In the genomic region with DNA sequence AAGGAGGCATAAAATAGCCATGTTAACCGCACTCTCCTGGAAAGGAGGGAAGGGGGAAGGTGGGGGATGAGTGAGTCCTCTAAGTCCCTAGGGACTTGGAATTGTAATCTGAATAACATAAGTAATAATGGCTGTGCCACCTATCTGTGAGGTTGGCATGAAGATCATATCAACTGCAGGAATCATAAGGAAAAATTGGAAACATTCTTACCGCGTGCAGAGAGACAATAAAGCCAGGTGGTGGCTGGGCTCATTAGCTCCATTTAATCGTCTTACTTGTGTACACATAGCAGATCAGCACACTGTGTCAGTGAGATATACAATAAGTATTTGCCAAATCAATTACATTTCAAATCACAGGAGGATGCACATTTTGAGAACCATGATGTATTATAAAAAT, we compare ENCODE assay signal across 18 mouse cellular contexts. TPM values are rescaled to one million over a fixed set of nuclear protein-coding genes. Genes with fewer than 3 reads are reported as not detected.
DNase-seq lines count a peak whose midpoint lies in the region; ATAC-seq and TF ChIP-seq lines count a peak whose summit lies in the region.
"Had no signal": no experiment of that assay in that cellular context is flagged by ENCODE, and none has a peak within 500 bp of the region (broad histone marks: within the 10 kb centered on the region; RNA-seq: fewer than 3 reads in every experiment).

No protein-coding gene starts in this region.

- H3K4me2 ChIP-seq in forebrain, embryonic 13.5 days = peak overlapping the region; percentile 53; the same call in 1 of the 2 replicates
- H3K4me2 ChIP-seq in midbrain, embryonic 11.5 days = no peak overlapping the region
- H3K4me2 ChIP-seq in neural tube, embryonic 14.5 days (ENCODE audit: low read depth, low read length) = no peak overlapping the region
- H3K4me2 ChIP-seq: liver, embryonic 15.5 days; stomach, embryonic 15.5 days had no signal

- H3K27ac ChIP-seq in forebrain, embryonic 13.5 days = peak overlapping the region; percentile 95
- H3K27ac ChIP-seq in hindbrain, embryonic 10.5 days = peak overlapping the region; percentile 81
- H3K27ac ChIP-seq in midbrain, embryonic 11.5 days (ENCODE audit: low read depth, low read length) = peak overlapping the region; percentile 81
- peak overlapping the region; percentile 72 for H3K27ac ChIP-seq in neural tube, embryonic 14.5 days (ENCODE audit: low read depth, low read length)
- H3K27ac ChIP-seq in left cerebral cortex, adult 2 months = no peak overlapping the region
- H3K27ac ChIP-seq: heart, adult 2 months; limb, embryonic 13.5 days; liver, embryonic 15.5 days; stomach, embryonic 15.5 days had no signal

- no peak overlapping the region for H3K4me3 ChIP-seq in forebrain, embryonic 13.5 days
- H3K4me3 ChIP-seq in hindbrain, embryonic 10.5 days = no peak overlapping the region
- no peak overlapping the region for H3K4me3 ChIP-seq in midbrain, embryonic 11.5 days (ENCODE audit: low read depth, low read length)
- H3K4me3 ChIP-seq in neural tube, embryonic 14.5 days (ENCODE audit: low read depth, low read length) = no peak overlapping the region
- H3K4me3 ChIP-seq in left cerebral cortex, adult 2 months = no peak overlapping the region
- H3K4me3 ChIP-seq: heart, adult 2 months; limb, embryonic 13.5 days; liver, embryonic 15.5 days; megakaryocyte, embryonic 14.5 days; stomach, embryonic 15.5 days had no signal

- no peaks in the 10 kb centered on the region for H3K9me3 ChIP-seq in forebrain, embryonic 13.5 days (replicated peaks)
- no peaks in the 10 kb centered on the region for H3K9me3 ChIP-seq in hindbrain, embryonic 10.5 days
- H3K9me3 ChIP-seq in midbrain, embryonic 11.5 days (ENCODE audit: control insufficient read depth, low read length) = no peaks in the 10 kb centered on the region
- no peaks in the 10 kb centered on the region for H3K9me3 ChIP-seq in neural tube, embryonic 14.5 days (ENCODE audit: control insufficient read depth, low read length)
- H3K9me3 ChIP-seq: limb, embryonic 13.5 days; liver, embryonic 15.5 days; megakaryocyte, embryonic 14.5 days; stomach, embryonic 15.5 days had no signal

- H3K27me3 ChIP-seq in forebrain, embryonic 13.5 days = no peaks in the 10 kb centered on the region
- H3K27me3 ChIP-seq in hindbrain, embryonic 10.5 days (ENCODE audit: insufficient read depth, poor library complexity, severe bottlenecking) = no peaks in the 10 kb centered on the region
- H3K27me3 ChIP-seq in midbrain, embryonic 11.5 days (ENCODE audit: control insufficient read depth, insufficient read depth, low read length) = peaks cover 2% of the 10 kb centered on the region; the same call in 1 of the 2 replicates
- H3K27me3 ChIP-seq in neural tube, embryonic 14.5 days (ENCODE audit: control insufficient read depth, insufficient read depth, low read length) = no peaks in the 10 kb centered on the region
- H3K27me3 ChIP-seq: stomach, embryonic 15.5 days had no signal

- no peak for DNase-seq in hindbrain, embryonic 10.5 days (ENCODE audit: low spot score)
- DNase-seq in midbrain, embryonic 11.5 days (ENCODE audit: low spot score, missing footprints) = no peak
- no peak for DNase-seq in left cerebral cortex, adult 2 months (ENCODE audit: extremely low spot score in 1 of 2, low spot score in 2 of 2)
- no peak for DNase-seq in cerebellum, adult 9-10 months
- no peak for DNase-seq in right cerebral cortex, adult 18-20 months
- DNase-seq: adrenal gland, adult 8-10 months; cerebellum, adult 8-10 months; heart, adult 2 months; kidney, postnatal 14 days; lung, postnatal 10 days; spleen, adult 18-20 months; thymus, postnatal 25 days had no signal

- H3K36me3 ChIP-seq in forebrain, embryonic 13.5 days (ENCODE audit: poor library complexity, severe bottlenecking) = no peaks in the 10 kb centered on the region
- no peaks in the 10 kb centered on the region for H3K36me3 ChIP-seq in hindbrain, embryonic 10.5 days
- no peaks in the 10 kb centered on the region for H3K36me3 ChIP-seq in midbrain, embryonic 11.5 days (ENCODE audit: control insufficient read depth, insufficient read depth, low read length)
- no peaks in the 10 kb centered on the region for H3K36me3 ChIP-seq in neural tube, embryonic 14.5 days (ENCODE audit: control insufficient read depth, insufficient read depth, low read length)
- H3K36me3 ChIP-seq: limb, embryonic 13.5 days; liver, embryonic 15.5 days; stomach, embryonic 15.5 days had no signal

- H3K4me1 ChIP-seq in forebrain, embryonic 13.5 days = peaks cover 59% of the 10 kb centered on the region
- H3K4me1 ChIP-seq in hindbrain, embryonic 10.5 days (replicated peaks) = peaks cover 59% of the 10 kb centered on the region
- H3K4me1 ChIP-seq in midbrain, embryonic 11.5 days (ENCODE audit: control insufficient read depth, insufficient read depth, low read length) = peaks cover 31% of the 10 kb centered on the region
- peaks cover 25% of the 10 kb centered on the region for H3K4me1 ChIP-seq in neural tube, embryonic 14.5 days (ENCODE audit: control insufficient read depth, insufficient read depth, low read length)
- H3K4me1 ChIP-seq: liver, embryonic 15.5 days; stomach, embryonic 15.5 days had no signal

- 34% methylated on average over 4 of the region's 4 CpGs for WGBS in forebrain, embryonic 13.5 days
- WGBS in hindbrain, embryonic 10.5 days = 68% methylated on average over 4 of the region's 4 CpGs
- 58% methylated on average over 4 of the region's 4 CpGs for WGBS in midbrain, embryonic 11.5 days
- WGBS in neural tube, embryonic 14.5 days = 36% methylated on average over 4 of the region's 4 CpGs

- TF ChIP-seq CTCF in left cerebral cortex, adult 2 months (IDR thresholded peaks at IDR 0.05) = no peak

- H3K9ac ChIP-seq in forebrain, embryonic 13.5 days = no peak overlapping the region
- H3K9ac ChIP-seq in midbrain, embryonic 11.5 days (ENCODE audit: low read length) = no peak overlapping the region
- no peak overlapping the region for H3K9ac ChIP-seq in neural tube, embryonic 14.5 days (replicated peaks; ENCODE audit: low read depth, low read length)
- H3K9ac ChIP-seq: limb, embryonic 13.5 days; liver, embryonic 15.5 days; stomach, embryonic 15.5 days had no signal

- intact Hi-C loops in left cerebral cortex, adult 2 months (cut with DNase I) = loop anchor here (5.0 kb wide), 1 partner anchor 662 kb away; no protein-coding TSS in a partner anchor

- ATAC-seq in forebrain, embryonic 13.5 days = no peak
- ATAC-seq in midbrain, embryonic 11.5 days (ENCODE audit: low FRiP score) = no peak
- ATAC-seq in neural tube, embryonic 14.5 days (ENCODE audit: low read depth) = peak; percentile 22; the same call in 1 of the 2 replicates

RNA-seq across cellular contexts. Expression of gene Fsip1, which starts 52.1 kb away (rescaled TPM):
- 3.6 and 3.7 TPM in 2 replicates for polyA plus RNA-seq in forebrain, embryonic 13.5 days (2015; fragmentation: Nextera tagmentation; extraction: Ambion mirVana)
- polyA plus RNA-seq in hindbrain, embryonic 10.5 days (2016; fragmentation: Nextera tagmentation; extraction: Ambion mirVana) = 3.1 and 3.2 TPM in 2 replicates
- 2.3 and 2.8 TPM in 2 replicates for polyA plus RNA-seq in midbrain, embryonic 11.5 days (2014; fragmentation: Nextera tagmentation; extraction: Ambion mirVana)
- polyA plus RNA-seq in neural tube, embryonic 14.5 days (2014; fragmentation: Nextera tagmentation; extraction: Ambion mirVana) = 2.4 and 3.4 TPM in 2 replicates
- under 1 TPM; 0.45 to 0.58 TPM for total RNA-seq in left cerebral cortex, adult 2 months (2021)
- total RNA-seq: heart, adult 2 months had no signal
